Mouse (Mus musculus) heart, embryonic 13.5 days (tissue): ENCODE results near the gene Zfp626. TPM values are rescaled to one million over a fixed set of nuclear protein-coding genes. Genes with fewer than 3 reads are reported as not detected.

Source experiments
- ATAC-seq: fragments of 200-750 bp; cut with Nextera tagmentation; 2 replicates; pipeline ENCODE4 v1.8.0; 2017; ENCODE audit warnings: moderate TSS enrichment; ENCODE audit not compliant: insufficient number of reproducible peaks, low FRiP score, low TSS enrichment; ENCODE audit errors: extremely low read depth
- H3K27ac ChIP-seq: fragments of 300-500 bp; sonication (generic); replicated peaks from 2 replicates; pipeline ENCODE4 v1.5.1; 2015; ENCODE audit warnings: moderate library complexity, mild to moderate bottlenecking, inconsistent platforms
- H3K27me3 ChIP-seq: fragments of 300-500 bp; sonication (generic); replicated peaks from 2 replicates; pipeline ENCODE4 v1.6.1; 2015; ENCODE audit warnings: mild to moderate bottlenecking, inconsistent platforms
- H3K36me3 ChIP-seq: fragments of 300-500 bp; sonication (generic); 2 replicates; pipeline ENCODE4 v1.6.1; 2015; ENCODE audit warnings: mild to moderate bottlenecking, inconsistent platforms
- H3K4me1 ChIP-seq: fragments of 300-500 bp; sonication (generic); 2 replicates; pipeline ENCODE4 v1.6.1; 2015; ENCODE audit warnings: inconsistent platforms
- H3K4me2 ChIP-seq: fragments of 300-500 bp; sonication (generic); 2 replicates; pipeline ENCODE4 v1.6.1; 2015; ENCODE audit warnings: inconsistent platforms, mild to moderate bottlenecking, moderate library complexity
- H3K4me3 ChIP-seq: fragments of 300-500 bp; sonication (generic); 2 replicates; pipeline ENCODE4 v1.5.1; 2015; ENCODE audit warnings: moderate library complexity, mild to moderate bottlenecking, inconsistent platforms
- H3K9ac ChIP-seq: fragments of 300-500 bp; sonication (generic); 2 replicates; pipeline ENCODE4 v1.6.1; 2015; ENCODE audit warnings: inconsistent platforms, mild to moderate bottlenecking, moderate library complexity
- H3K9me3 ChIP-seq: fragments of 300-500 bp; sonication (generic); 2 replicates; pipeline ENCODE4 v1.6.1; 2016; ENCODE audit warnings: inconsistent platforms
- WGBS: fragments of 180-500 bp; shearing (Covaris S2); methylation state at CpG from one replicate; pipeline ENCODE4 v1.1.7; 2015; ENCODE audit warnings: mixed read lengths; 5-methylcytosine and 5-hydroxymethylcytosine counted together
- polyA plus RNA-seq: library from polyadenylated mRNA; unstranded; fragments of >200 nt; fragmentation: Nextera tagmentation; extraction: Ambion mirVana; gene quantifications from 2 replicates; pipeline ENCODE4 v1.2.1, GENCODE M21; 2015

Zfp626 gene
- polyA plus RNA-seq, 1 experiment from 2014 or later = 1.0 TPM

GRCm38 (mm10) chr7:27818526-27819110 lies 11.6 kb downstream of the Zfp626 start:
- 88% methylated on average over 7 of the region's 7 CpGs for WGBS
- H3K9ac ChIP-seq = no peak overlapping the region
- H3K36me3 ChIP-seq = peaks cover 64% of the 10 kb centered on the region
- no peaks in the 10 kb centered on the region; the same call in 1 of the 2 replicates for H3K4me1 ChIP-seq
- H3K4me2 ChIP-seq = no peak overlapping the region
- no peaks in the 10 kb centered on the region for H3K9me3 ChIP-seq
- no peaks in the 10 kb centered on the region for H3K27me3 ChIP-seq
- no peak overlapping the region for H3K4me3 ChIP-seq
- H3K27ac ChIP-seq = no peak overlapping the region
- no peak for ATAC-seq

GRCm38 (mm10) chr7:27822611-27823010 lies 15.6 kb downstream of the Zfp626 start:
- no peak for ATAC-seq
- Histone ChIP-seq H3K36me3 (peaks cover 36% of the 10 kb centered on the region), H3K4me3 (no peak overlapping the region)

GRCm38 (mm10) chr7:27834131-27834530 lies 27.1 kb downstream of the Zfp626 start:
- WGBS = 57% methylated on average over 2 of the region's 2 CpGs
- peaks cover 3% of the 10 kb centered on the region for H3K4me1 ChIP-seq
- H3K4me2 ChIP-seq = no peak overlapping the region
- H3K27ac ChIP-seq = no peak overlapping the region
- no peaks in the 10 kb centered on the region for H3K36me3 ChIP-seq
- no peak overlapping the region for H3K4me3 ChIP-seq
- no peak overlapping the region for H3K9ac ChIP-seq
- 0 out of 2 replicates have a peak, but pooled peaks cover 3% of the 10 kb centered on the region for H3K27me3 ChIP-seq
- ATAC-seq = 0 out of 2 replicates have a peak, but pooled peaks have one; percentile 57
- no peaks in the 10 kb centered on the region for H3K9me3 ChIP-seq

More at GRCm38 (mm10) chr7:27822611-27823010, 15.6 kb downstream of the Zfp626 start:
- no peak overlapping the region for H3K27ac ChIP-seq
- H3K4me2 ChIP-seq = no peak overlapping the region
- H3K27me3 ChIP-seq = no peaks in the 10 kb centered on the region
- H3K4me1 ChIP-seq = no peaks in the 10 kb centered on the region; the same call in 1 of the 2 replicates
- H3K9me3 ChIP-seq = peaks cover 8% of the 10 kb centered on the region; the same call in 1 of the 2 replicates
- no peak overlapping the region for H3K9ac ChIP-seq

- peak overlapping the region; percentile 85 for H3K9ac ChIP-seq
- peak overlapping the region; percentile 66 for H3K4me3 ChIP-seq
- peak overlapping the region; percentile 84 for H3K27ac ChIP-seq
- H3K36me3 ChIP-seq = 0 out of 2 replicates have a peak, but pooled peaks cover 3% of the 10 kb centered on the region
- H3K4me1 ChIP-seq = peaks cover 6% of the 10 kb centered on the region
- peak overlapping the region; percentile 72 for H3K4me2 ChIP-seq
- 0 out of 2 replicates have a peak, but pooled peaks cover 4% of the 10 kb centered on the region for H3K9me3 ChIP-seq
- ATAC-seq = no peak
- 28% methylated on average over 6 of the region's 6 CpGs for WGBS
- H3K27me3 ChIP-seq = no peaks in the 10 kb centered on the region
Observed at GRCm38 (mm10) chr7:27837896-27838295, 30.9 kb downstream of the Zfp626 start.

GRCm38 (mm10) chr7:27838323-27839249 lies 31.6 kb downstream of the Zfp626 start, which contains the start of gene Zfp59:
Zfp59 (plus strand) TSS chr7:27838607.
- H3K4me2 ChIP-seq = peak within 1 kb of the TSS; percentile 72
- no peaks in the 10 kb centered on the region for H3K27me3 ChIP-seq
- ATAC-seq = peak; percentile 88
- H3K4me1 ChIP-seq = peaks cover 6% of the 10 kb centered on the region
- 3% methylated on average over 34 of the region's 34 CpGs for WGBS
- peak within 1 kb of the TSS; percentile 66 for H3K4me3 ChIP-seq
- H3K9me3 ChIP-seq = 0 out of 2 replicates have a peak, but pooled peaks cover 4% of the 10 kb centered on the region
- peak within 1 kb of the TSS; percentile 85 for H3K9ac ChIP-seq
- peak within 1 kb of the TSS; percentile 84 for H3K27ac ChIP-seq
- H3K36me3 ChIP-seq = 0 out of 2 replicates have a peak, but pooled peaks cover 3% of the 10 kb centered on the region

- Histone ChIP-seq H3K9ac (no peak overlapping the region; the same call in 1 of the 2 replicates), H3K9me3 (0 out of 2 replicates have a peak, but pooled peaks cover 4% of the 10 kb centered on the region), H3K27me3 (no peaks in the 10 kb centered on the region), H3K27ac (no peak overlapping the region), H3K4me1 (peaks cover 6% of the 10 kb centered on the region), H3K4me2 (peak overlapping the region; percentile 72), H3K36me3 (peaks cover 7% of the 10 kb centered on the region), H3K4me3 (peak overlapping the region; percentile 66; the same call in 1 of the 2 replicates)
- no peak for ATAC-seq
- WGBS = 86% methylated on average over 7 of the region's 7 CpGs
Observed at GRCm38 (mm10) chr7:27839596-27839995, 32.6 kb downstream of the Zfp626 start.

GRCm38 (mm10) chr7:27840104-27840503 lies 33.1 kb downstream of the Zfp626 start:
- Histone ChIP-seq H3K27ac (no peak overlapping the region), H3K4me3 (no peak overlapping the region), H3K27me3 (no peaks in the 10 kb centered on the region), H3K36me3 (peaks cover 12% of the 10 kb centered on the region), H3K4me2 (no peak overlapping the region), H3K9ac (no peak overlapping the region), H3K9me3 (0 out of 2 replicates have a peak, but pooled peaks cover 4% of the 10 kb centered on the region), H3K4me1 (peaks cover 6% of the 10 kb centered on the region)
- 77% methylated on average over 6 of the region's 6 CpGs for WGBS
- no peak for ATAC-seq

- Histone ChIP-seq H3K4me2 (no peak within 1 kb of the TSS), H3K9ac (no peak within 1 kb of the TSS), H3K4me3 (no peak within 1 kb of the TSS), H3K9me3 (no peaks in the 10 kb centered on the region), H3K4me1 (peaks cover 17% of the 10 kb centered on the region), H3K27ac (no peak within 1 kb of the TSS), H3K27me3 (no peaks in the 10 kb centered on the region), H3K36me3 (peaks cover 35% of the 10 kb centered on the region)
- ATAC-seq = no peak
- 89% methylated on average over 1 of the region's 1 CpGs for WGBS
Observed at GRCm38 (mm10) chr7:27857227-27857626, 50.2 kb downstream of the Zfp626 start, which contains the start of gene Zfp607a. Zfp607a (plus strand) TSS chr7:27857527.

GRCm38 (mm10) chr7:27859301-27860251 lies 52.6 kb downstream of the Zfp626 start:
- H3K9me3 ChIP-seq = no peaks in the 10 kb centered on the region
- H3K27me3 ChIP-seq = no peaks in the 10 kb centered on the region
- H3K4me1 ChIP-seq = peaks cover 17% of the 10 kb centered on the region
- peak overlapping the region; percentile 73 for H3K4me3 ChIP-seq
- peak overlapping the region; percentile 88 for H3K27ac ChIP-seq
- ATAC-seq = no peak; the same call in 1 of the 2 replicates
- H3K36me3 ChIP-seq = peaks cover 28% of the 10 kb centered on the region
- H3K4me2 ChIP-seq = peak overlapping the region; percentile 85
- WGBS = 13% methylated on average over 10 of the region's 10 CpGs
- H3K9ac ChIP-seq = peak overlapping the region; percentile 89

GRCm38 (mm10) chr7:27860396-27861235 lies 53.6 kb downstream of the Zfp626 start:
- WGBS = under 1% methylated on average over 22 of the region's 22 CpGs
- peaks cover 17% of the 10 kb centered on the region for H3K4me1 ChIP-seq
- peak; percentile 81 for ATAC-seq

More at GRCm38 (mm10) chr7:27860396-27861235, 53.6 kb downstream of the Zfp626 start:
- peaks cover 28% of the 10 kb centered on the region for H3K36me3 ChIP-seq
- H3K9me3 ChIP-seq = no peaks in the 10 kb centered on the region
- H3K27ac ChIP-seq = peak overlapping the region; percentile 88
- no peaks in the 10 kb centered on the region for H3K27me3 ChIP-seq
- H3K9ac ChIP-seq = peak overlapping the region; percentile 89
- H3K4me3 ChIP-seq = peak overlapping the region; percentile 73
- peak overlapping the region; percentile 85 for H3K4me2 ChIP-seq
